Mouse (Mus musculus): ENCODE data around the gene Scn8a. TPM values are rescaled to one million over a fixed set of nuclear protein-coding genes. Genes with fewer than 3 reads are reported as not detected.

The Scn8a gene
- polyA plus RNA-seq, 1 experiment from 2014 or later = 11.6 TPM

GRCm38 (mm10) chr15:100953955-100954354, 84.3 kb downstream of the Scn8a start:
- Histone ChIP-seq H3K4me1 (ENCODE audit: control insufficient read depth, insufficient read depth, low read length) (peaks cover 2% of the 10 kb centered on the region; the same call in 1 of the 2 replicates), H3K4me3 (ENCODE audit: low read depth, low read length) (no peak overlapping the region), H3K9me3 (ENCODE audit: control insufficient read depth, low read length) (no peaks in the 10 kb centered on the region), H3K9ac (ENCODE audit: low read length) (no peak overlapping the region), H3K27ac (ENCODE audit: low read depth, low read length) (no peak overlapping the region), H3K4me2 (no peak overlapping the region), H3K27me3 (ENCODE audit: control insufficient read depth, insufficient read depth, low read length) (no peaks in the 10 kb centered on the region), H3K36me3 (ENCODE audit: control insufficient read depth, insufficient read depth, low read length) (no peaks in the 10 kb centered on the region)
- ATAC-seq (ENCODE audit: low FRiP score) = no peak
- no peak for DNase-seq (ENCODE audit: low spot score, missing footprints)
- 74% methylated on average over 7 of the region's 7 CpGs for WGBS

- H3K4me1 ChIP-seq (ENCODE audit: control insufficient read depth, insufficient read depth, low read length) = peaks cover 2% of the 10 kb centered on the region; the same call in 1 of the 2 replicates
- H3K9ac ChIP-seq (ENCODE audit: low read length) = no peak overlapping the region
- DNase-seq (ENCODE audit: low spot score, missing footprints) (no peak), ATAC-seq (ENCODE audit: low FRiP score) (no peak)
- no peaks in the 10 kb centered on the region for H3K9me3 ChIP-seq (ENCODE audit: control insufficient read depth, low read length)
- WGBS = 84% methylated on average over 16 of the region's 16 CpGs
- no peaks in the 10 kb centered on the region for H3K36me3 ChIP-seq (ENCODE audit: control insufficient read depth, insufficient read depth, low read length)
- no peak overlapping the region for H3K4me3 ChIP-seq (ENCODE audit: low read depth, low read length)
- no peak overlapping the region for H3K27ac ChIP-seq (ENCODE audit: low read depth, low read length)
- H3K4me2 ChIP-seq = no peak overlapping the region
- H3K27me3 ChIP-seq (ENCODE audit: control insufficient read depth, insufficient read depth, low read length) = no peaks in the 10 kb centered on the region
These were observed 85.1 kb downstream of the Scn8a start for GRCm38 (mm10) chr15:100954751-100955150.

GRCm38 (mm10) chr15:100960958-100961357, 91.3 kb downstream of the Scn8a start:
- H3K4me1 ChIP-seq (ENCODE audit: control insufficient read depth, insufficient read depth, low read length) = no peaks in the 10 kb centered on the region
- no peaks in the 10 kb centered on the region for H3K36me3 ChIP-seq (ENCODE audit: control insufficient read depth, insufficient read depth, low read length)
- H3K9ac ChIP-seq (ENCODE audit: low read length) = no peak overlapping the region
- no peak overlapping the region for H3K27ac ChIP-seq (ENCODE audit: low read depth, low read length)
- DNase-seq (ENCODE audit: low spot score, missing footprints) (no peak), ATAC-seq (ENCODE audit: low FRiP score) (no peak)
- H3K4me2 ChIP-seq = no peak overlapping the region
- WGBS = 89% methylated on average over 6 of the region's 6 CpGs
- no peak overlapping the region for H3K4me3 ChIP-seq (ENCODE audit: low read depth, low read length)
- no peaks in the 10 kb centered on the region for H3K27me3 ChIP-seq (ENCODE audit: control insufficient read depth, insufficient read depth, low read length)
- H3K9me3 ChIP-seq (ENCODE audit: control insufficient read depth, low read length) = no peaks in the 10 kb centered on the region

GRCm38 (mm10) chr15:100961561-100961960, 91.9 kb downstream of the Scn8a start:
- H3K27ac ChIP-seq (ENCODE audit: low read depth, low read length) = no peak overlapping the region
- 84% methylated on average over 4 of the region's 4 CpGs for WGBS
- no peaks in the 10 kb centered on the region for H3K4me1 ChIP-seq (ENCODE audit: control insufficient read depth, insufficient read depth, low read length)
- H3K9me3 ChIP-seq (ENCODE audit: control insufficient read depth, low read length) = no peaks in the 10 kb centered on the region
- no peaks in the 10 kb centered on the region for H3K27me3 ChIP-seq (ENCODE audit: control insufficient read depth, insufficient read depth, low read length)
- H3K4me2 ChIP-seq = no peak overlapping the region
- ATAC-seq (ENCODE audit: low FRiP score) (no peak), DNase-seq (ENCODE audit: low spot score, missing footprints) (no peak)
- no peaks in the 10 kb centered on the region for H3K36me3 ChIP-seq (ENCODE audit: control insufficient read depth, insufficient read depth, low read length)
- no peak overlapping the region for H3K9ac ChIP-seq (ENCODE audit: low read length)
- no peak overlapping the region for H3K4me3 ChIP-seq (ENCODE audit: low read depth, low read length)

GRCm38 (mm10) chr15:100971443-100971842, 101.8 kb downstream of the Scn8a start:
- DNase-seq (ENCODE audit: low spot score, missing footprints) = peak; percentile 75
- no peaks in the 10 kb centered on the region for H3K36me3 ChIP-seq (ENCODE audit: control insufficient read depth, insufficient read depth, low read length)
- WGBS = 85% methylated on average over 11 of the region's 11 CpGs

GRCm38 (mm10) chr15:100972795-100973194, 103.1 kb downstream of the Scn8a start:
- no peak overlapping the region for H3K27ac ChIP-seq (ENCODE audit: low read depth, low read length)
- H3K9me3 ChIP-seq (ENCODE audit: control insufficient read depth, low read length) = no peaks in the 10 kb centered on the region
- ATAC-seq (ENCODE audit: low FRiP score) (no peak), DNase-seq (ENCODE audit: low spot score, missing footprints) (peak; percentile 71)
- H3K36me3 ChIP-seq (ENCODE audit: control insufficient read depth, insufficient read depth, low read length) = no peaks in the 10 kb centered on the region
- no peak overlapping the region for H3K4me3 ChIP-seq (ENCODE audit: low read depth, low read length)
- H3K4me1 ChIP-seq (ENCODE audit: control insufficient read depth, insufficient read depth, low read length) = no peaks in the 10 kb centered on the region
- H3K9ac ChIP-seq (ENCODE audit: low read length) = no peak overlapping the region
- H3K4me2 ChIP-seq = no peak overlapping the region
- H3K27me3 ChIP-seq (ENCODE audit: control insufficient read depth, insufficient read depth, low read length) = no peaks in the 10 kb centered on the region
- 51% methylated on average over 11 of the region's 11 CpGs for WGBS

More at GRCm38 (mm10) chr15:100971443-100971842, 101.8 kb downstream of the Scn8a start:
- Histone ChIP-seq H3K4me2 (no peak overlapping the region), H3K9me3 (ENCODE audit: control insufficient read depth, low read length) (no peaks in the 10 kb centered on the region), H3K27ac (ENCODE audit: low read depth, low read length) (no peak overlapping the region), H3K27me3 (ENCODE audit: control insufficient read depth, insufficient read depth, low read length) (no peaks in the 10 kb centered on the region), H3K9ac (ENCODE audit: low read length) (no peak overlapping the region), H3K4me3 (ENCODE audit: low read depth, low read length) (no peak overlapping the region), H3K4me1 (ENCODE audit: control insufficient read depth, insufficient read depth, low read length) (no peaks in the 10 kb centered on the region)
- no peak for ATAC-seq (ENCODE audit: low FRiP score)

- DNase-seq (ENCODE audit: low spot score, missing footprints) = peak; percentile 81
- WGBS = 88% methylated on average over 1 of the region's 1 CpGs
- Histone ChIP-seq H3K9ac (ENCODE audit: low read length) (no peak overlapping the region), H3K4me3 (ENCODE audit: low read depth, low read length) (no peak overlapping the region), H3K27ac (ENCODE audit: low read depth, low read length) (no peak overlapping the region), H3K4me1 (ENCODE audit: control insufficient read depth, insufficient read depth, low read length) (no peaks in the 10 kb centered on the region), H3K4me2 (no peak overlapping the region), H3K36me3 (ENCODE audit: control insufficient read depth, insufficient read depth, low read length) (no peaks in the 10 kb centered on the region), H3K9me3 (ENCODE audit: control insufficient read depth, low read length) (no peaks in the 10 kb centered on the region), H3K27me3 (ENCODE audit: control insufficient read depth, insufficient read depth, low read length) (no peaks in the 10 kb centered on the region)
- ATAC-seq (ENCODE audit: low FRiP score) = no peak
These were observed 105.0 kb downstream of the Scn8a start for GRCm38 (mm10) chr15:100974679-100975078.

GRCm38 (mm10) chr15:100983427-100984153, 113.9 kb downstream of the Scn8a start:
- Histone ChIP-seq H3K4me1 (ENCODE audit: control insufficient read depth, insufficient read depth, low read length) (peaks cover 9% of the 10 kb centered on the region; the same call in 1 of the 2 replicates), H3K27ac (ENCODE audit: low read depth, low read length) (peak overlapping the region; percentile 40; the same call in 1 of the 2 replicates), H3K4me3 (ENCODE audit: low read depth, low read length) (peak overlapping the region; percentile 55), H3K4me2 (peak overlapping the region; percentile 48), H3K27me3 (ENCODE audit: control insufficient read depth, insufficient read depth, low read length) (no peaks in the 10 kb centered on the region), H3K9me3 (ENCODE audit: control insufficient read depth, low read length) (no peaks in the 10 kb centered on the region), H3K36me3 (ENCODE audit: control insufficient read depth, insufficient read depth, low read length) (no peaks in the 10 kb centered on the region), H3K9ac (ENCODE audit: low read length) (peak overlapping the region; percentile 63)
- DNase-seq (ENCODE audit: low spot score, missing footprints) = peak; percentile 98
- ATAC-seq (ENCODE audit: low FRiP score) = peak; percentile 91
- under 1% methylated on average over 44 of the region's 46 CpGs for WGBS

GRCm38 (mm10) chr15:100984154-100984893, 114.7 kb downstream of the Scn8a start:
- Histone ChIP-seq H3K27ac (ENCODE audit: low read depth, low read length) (peak overlapping the region; percentile 40; the same call in 1 of the 2 replicates), H3K4me3 (ENCODE audit: low read depth, low read length) (peak overlapping the region; percentile 55), H3K9me3 (ENCODE audit: control insufficient read depth, low read length) (no peaks in the 10 kb centered on the region), H3K27me3 (ENCODE audit: control insufficient read depth, insufficient read depth, low read length) (no peaks in the 10 kb centered on the region), H3K36me3 (ENCODE audit: control insufficient read depth, insufficient read depth, low read length) (no peaks in the 10 kb centered on the region), H3K4me2 (peak overlapping the region; percentile 48), H3K4me1 (ENCODE audit: control insufficient read depth, insufficient read depth, low read length) (peaks cover 9% of the 10 kb centered on the region; the same call in 1 of the 2 replicates), H3K9ac (ENCODE audit: low read length) (peak overlapping the region; percentile 63)
- DNase-seq (ENCODE audit: low spot score, missing footprints) (no peak), ATAC-seq (ENCODE audit: low FRiP score) (peak; percentile 65; the same call in 1 of the 2 replicates)
- WGBS = 28% methylated on average over 12 of the region's 12 CpGs
